Mouse (Mus musculus): ENCODE measurements at regions not wholly inside any gene's neighbourhood (a gene's known extent, or its start where the extent isn't known, plus 50 kb on each side); places are given as distances from the start of the nearest gene placed in this dataset.

DNA sequence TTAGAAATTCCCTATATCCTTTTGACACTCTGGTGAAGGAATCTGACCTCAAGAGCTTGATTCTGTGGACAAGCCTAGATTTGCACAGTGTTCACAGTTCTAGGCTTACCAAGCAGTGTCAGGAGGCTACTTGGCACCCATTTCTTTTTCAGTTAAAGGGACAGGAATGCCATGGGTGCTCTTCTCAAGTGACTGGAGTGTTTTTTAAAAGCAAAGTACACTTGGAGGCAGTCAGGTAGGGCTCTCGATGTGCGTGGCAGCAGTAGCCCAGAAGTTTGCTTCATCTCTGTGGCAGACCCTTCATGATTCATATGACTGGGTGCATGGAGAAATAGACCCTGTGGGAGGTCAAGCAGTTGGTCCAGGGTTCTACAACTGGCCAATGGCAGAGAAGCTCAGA is 310.4 kb upstream of the Id2 start:
- DNase-seq (ENCODE audit: low read depth) = no peak
- TF ChIP-seq CTCF (IDR thresholded peaks at IDR 0.05; ENCODE audit: borderline replicate concordance, extremely low read depth, insufficient read depth, insufficient read length) = no peak
- TF ChIP-seq POLR2A (IDR thresholded peaks at IDR 0.05; ENCODE audit: borderline replicate concordance, extremely low read depth, insufficient read depth, insufficient read length, poor library complexity, severe bottlenecking) = no peak

- no peak for DNase-seq (ENCODE audit: low read depth)
- TF ChIP-seq CTCF (IDR thresholded peaks at IDR 0.05; ENCODE audit: borderline replicate concordance, extremely low read depth, insufficient read depth, insufficient read length) (no peak), POLR2A (IDR thresholded peaks at IDR 0.05; ENCODE audit: borderline replicate concordance, extremely low read depth, insufficient read depth, insufficient read length, poor library complexity, severe bottlenecking) (no peak)
Observed at GRCm38 (mm10) chr12:25400326-25400725, 303.4 kb upstream of the Id2 start.

GRCm38 (mm10) chr12:25398726-25399125 is 301.8 kb upstream of the Id2 start:
- TF ChIP-seq POLR2A (IDR thresholded peaks at IDR 0.05; ENCODE audit: borderline replicate concordance, extremely low read depth, insufficient read depth, insufficient read length, poor library complexity, severe bottlenecking) (no peak), CTCF (IDR thresholded peaks at IDR 0.05; ENCODE audit: borderline replicate concordance, extremely low read depth, insufficient read depth, insufficient read length) (no peak)
- DNase-seq (ENCODE audit: low read depth) = no peak

- TF ChIP-seq POLR2A (IDR thresholded peaks at IDR 0.05; ENCODE audit: borderline replicate concordance, extremely low read depth, insufficient read depth, insufficient read length, poor library complexity, severe bottlenecking) (no peak), CTCF (IDR thresholded peaks at IDR 0.05; ENCODE audit: borderline replicate concordance, extremely low read depth, insufficient read depth, insufficient read length) (no peak)
- no peak for DNase-seq (ENCODE audit: low read depth)
Observed at GRCm38 (mm10) chr12:25394326-25394725, 297.4 kb upstream of the Id2 start.

DNA sequence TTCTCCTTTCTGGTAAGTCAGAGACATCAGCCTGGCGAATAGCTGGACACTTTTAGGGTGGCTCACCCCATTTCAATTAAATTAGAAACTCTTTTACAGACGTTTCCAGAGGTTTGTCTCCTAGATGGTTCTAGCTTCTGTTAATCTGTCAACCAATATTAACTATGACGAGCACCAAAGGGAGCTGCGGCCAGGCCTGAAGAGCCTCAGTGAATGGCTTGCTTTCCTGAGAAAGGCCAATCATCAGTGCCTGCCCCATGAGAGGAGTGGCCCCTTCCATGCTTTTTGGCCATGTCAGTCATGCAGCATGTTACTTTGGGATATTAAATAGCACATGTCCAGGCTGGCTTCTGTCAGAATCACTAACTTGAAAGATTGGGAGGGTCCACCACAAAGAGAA is 296.6 kb upstream of the Id2 start:
- DNase-seq (ENCODE audit: low read depth) = no peak
- TF ChIP-seq POLR2A (IDR thresholded peaks at IDR 0.05; ENCODE audit: borderline replicate concordance, extremely low read depth, insufficient read depth, insufficient read length, poor library complexity, severe bottlenecking) (no peak), CTCF (IDR thresholded peaks at IDR 0.05; ENCODE audit: borderline replicate concordance, extremely low read depth, insufficient read depth, insufficient read length) (no peak)

DNA sequence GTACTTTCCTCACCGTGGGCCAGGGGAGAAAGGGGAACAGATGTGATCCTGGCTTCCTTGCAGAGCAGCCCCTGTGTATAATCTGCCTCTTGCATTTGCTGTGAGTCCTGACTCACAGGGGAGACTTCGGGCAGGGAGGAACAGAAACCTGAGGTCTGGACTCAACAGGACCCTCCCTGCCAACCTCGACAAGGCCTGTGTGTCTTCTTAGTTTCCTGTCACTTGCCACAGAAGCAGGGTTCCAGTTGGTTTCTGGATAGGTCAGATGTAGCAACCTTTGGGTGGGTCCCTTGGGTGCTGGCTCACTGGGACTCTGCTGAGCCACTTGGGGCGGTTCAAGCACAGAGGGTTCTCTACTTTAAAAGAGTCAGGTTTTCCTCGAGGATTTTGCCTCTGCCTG is 292.3 kb upstream of the Id2 start:
- TF ChIP-seq CTCF (IDR thresholded peaks at IDR 0.05; ENCODE audit: borderline replicate concordance, extremely low read depth, insufficient read depth, insufficient read length) (no peak), POLR2A (IDR thresholded peaks at IDR 0.05; ENCODE audit: borderline replicate concordance, extremely low read depth, insufficient read depth, insufficient read length, poor library complexity, severe bottlenecking) (no peak)
- no peak for DNase-seq (ENCODE audit: low read depth)

GRCm38 (mm10) chr12:25387791-25388280 is 290.9 kb upstream of the Id2 start:
- TF ChIP-seq CTCF (IDR thresholded peaks at IDR 0.05; ENCODE audit: borderline replicate concordance, extremely low read depth, insufficient read depth, insufficient read length) (no peak), POLR2A (IDR thresholded peaks at IDR 0.05; ENCODE audit: borderline replicate concordance, extremely low read depth, insufficient read depth, insufficient read length, poor library complexity, severe bottlenecking) (no peak)

DNA sequence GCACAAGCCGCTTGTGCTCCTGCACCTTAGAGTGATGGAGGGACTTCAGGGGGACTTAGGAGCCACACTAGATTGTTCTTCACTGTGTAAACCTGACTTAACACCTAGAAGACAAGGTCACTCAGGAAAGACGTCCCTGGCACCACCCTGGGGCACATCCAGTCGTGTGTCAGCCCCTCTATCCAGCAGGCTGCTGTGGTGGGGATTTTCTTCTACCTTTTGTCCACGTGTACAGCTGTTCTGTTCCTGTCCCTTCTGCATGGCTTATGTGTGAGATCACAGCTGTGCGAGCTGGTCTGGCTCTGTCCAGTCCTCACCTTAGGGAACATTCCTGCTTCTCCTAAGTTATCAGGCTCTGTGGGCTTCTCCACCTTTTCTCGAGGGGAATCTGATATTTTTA is 286.0 kb upstream of the Id2 start:
- DNase-seq (ENCODE audit: low read depth) = no peak
- TF ChIP-seq POLR2A (IDR thresholded peaks at IDR 0.05; ENCODE audit: borderline replicate concordance, extremely low read depth, insufficient read depth, insufficient read length, poor library complexity, severe bottlenecking) (no peak), CTCF (IDR thresholded peaks at IDR 0.05; ENCODE audit: borderline replicate concordance, extremely low read depth, insufficient read depth, insufficient read length) (no peak)

More at GRCm38 (mm10) chr12:25387791-25388280, 290.9 kb upstream of the Id2 start:
- DNase-seq (ENCODE audit: low read depth) = no peak

GRCm38 (mm10) chr12:25382475-25382874 is 285.5 kb upstream of the Id2 start:
- TF ChIP-seq CTCF (IDR thresholded peaks at IDR 0.05; ENCODE audit: borderline replicate concordance, extremely low read depth, insufficient read depth, insufficient read length) (no peak), POLR2A (IDR thresholded peaks at IDR 0.05; ENCODE audit: borderline replicate concordance, extremely low read depth, insufficient read depth, insufficient read length, poor library complexity, severe bottlenecking) (no peak)

DNA sequence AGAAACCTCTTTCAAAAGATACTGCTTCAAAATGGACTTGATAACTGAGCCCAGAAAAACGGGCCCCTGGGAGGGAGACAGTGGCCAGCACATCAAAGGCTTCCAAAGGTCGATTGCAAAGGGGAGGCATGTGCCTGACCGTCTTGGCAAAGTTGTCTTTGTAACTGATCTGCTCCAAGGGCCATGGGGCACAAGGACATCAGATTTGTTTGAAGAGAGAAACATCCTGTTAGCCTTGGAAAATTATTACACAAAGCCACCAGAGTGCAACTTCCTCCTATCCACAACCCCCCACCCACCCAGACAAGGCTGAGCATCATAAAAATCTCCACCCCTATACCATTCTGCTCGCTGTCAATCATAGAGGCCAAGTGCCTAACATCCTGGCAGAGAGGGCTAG is 284.7 kb upstream of the Id2 start:
- TF ChIP-seq CTCF (IDR thresholded peaks at IDR 0.05; ENCODE audit: borderline replicate concordance, extremely low read depth, insufficient read depth, insufficient read length) = no peak
- no peak for TF ChIP-seq POLR2A (IDR thresholded peaks at IDR 0.05; ENCODE audit: borderline replicate concordance, extremely low read depth, insufficient read depth, insufficient read length, poor library complexity, severe bottlenecking)
- DNase-seq (ENCODE audit: low read depth) = no peak

More at GRCm38 (mm10) chr12:25382475-25382874, 285.5 kb upstream of the Id2 start:
- DNase-seq (ENCODE audit: low read depth) = no peak

GRCm38 (mm10) chr12:25379996-25380395 is 283.1 kb upstream of the Id2 start:
- TF ChIP-seq CTCF (IDR thresholded peaks at IDR 0.05; ENCODE audit: borderline replicate concordance, extremely low read depth, insufficient read depth, insufficient read length) (no peak), POLR2A (IDR thresholded peaks at IDR 0.05; ENCODE audit: borderline replicate concordance, extremely low read depth, insufficient read depth, insufficient read length, poor library complexity, severe bottlenecking) (no peak)
- no peak for DNase-seq (ENCODE audit: low read depth)

- peak; percentile 44 for DNase-seq (ENCODE audit: low read depth)
Observed at GRCm38 (mm10) chr12:25379016-25379415, 282.1 kb upstream of the Id2 start.

More at GRCm38 (mm10) chr12:25379016-25379415, 282.1 kb upstream of the Id2 start:
- TF ChIP-seq CTCF (IDR thresholded peaks at IDR 0.05; ENCODE audit: borderline replicate concordance, extremely low read depth, insufficient read depth, insufficient read length) (no peak), POLR2A (IDR thresholded peaks at IDR 0.05; ENCODE audit: borderline replicate concordance, extremely low read depth, insufficient read depth, insufficient read length, poor library complexity, severe bottlenecking) (no peak)
